Mouse (Mus musculus) right cerebral cortex, postnatal 25 days (tissue): ENCODE measurements around the gene Atrnl1.
"Not testable (repeated sequence)": the region's sequence is repeated elsewhere in the genome, so short reads cannot be mapped to it uniquely, and the experiment has no call there.

ENCODE experiments used
- DNase-seq: peaks from one replicate; pipeline ENCODE4 v3.0.0; 2022

Gene Atrnl1

DNA sequence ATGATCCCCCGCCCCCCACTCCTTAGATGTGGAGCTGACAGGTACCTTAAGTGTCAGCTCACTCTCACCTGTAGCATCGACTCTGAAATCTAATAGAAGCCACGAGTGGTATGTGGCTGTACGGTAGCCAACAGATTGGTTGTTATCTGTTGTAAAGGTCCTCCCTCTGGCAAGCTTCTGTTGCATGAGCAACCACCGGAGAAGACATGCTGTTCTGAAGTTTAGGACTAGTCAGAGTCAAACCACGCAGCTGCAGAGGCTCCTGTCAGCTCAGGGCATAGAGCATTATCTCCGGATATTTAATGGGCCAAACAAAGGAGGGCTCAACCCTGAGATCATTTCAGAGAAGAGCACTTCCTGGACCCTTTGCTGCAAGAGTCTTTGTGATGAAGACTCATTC, 222.2 kb downstream of the Atrnl1 start:
- DNase-seq = no peak

DNA sequence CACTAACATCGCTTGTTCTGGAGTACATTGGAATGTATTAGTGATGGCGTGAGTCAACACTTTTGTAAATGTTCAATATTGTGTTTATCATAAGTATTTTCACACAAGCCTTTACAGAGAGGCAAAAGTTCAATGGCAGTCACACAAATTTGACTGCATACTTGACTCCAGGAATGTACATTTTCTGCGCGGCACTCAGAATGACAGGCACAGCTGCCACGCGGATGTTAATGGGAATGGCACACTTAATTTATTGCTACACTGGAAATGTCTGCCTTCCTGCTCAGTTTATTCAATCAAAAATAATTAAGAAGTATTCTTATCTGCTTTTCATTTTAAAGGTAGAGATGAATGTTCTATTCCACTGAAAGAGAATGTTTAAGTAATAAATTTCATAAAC, 227.0 kb downstream of the Atrnl1 start:
- no peak for DNase-seq

DNA sequence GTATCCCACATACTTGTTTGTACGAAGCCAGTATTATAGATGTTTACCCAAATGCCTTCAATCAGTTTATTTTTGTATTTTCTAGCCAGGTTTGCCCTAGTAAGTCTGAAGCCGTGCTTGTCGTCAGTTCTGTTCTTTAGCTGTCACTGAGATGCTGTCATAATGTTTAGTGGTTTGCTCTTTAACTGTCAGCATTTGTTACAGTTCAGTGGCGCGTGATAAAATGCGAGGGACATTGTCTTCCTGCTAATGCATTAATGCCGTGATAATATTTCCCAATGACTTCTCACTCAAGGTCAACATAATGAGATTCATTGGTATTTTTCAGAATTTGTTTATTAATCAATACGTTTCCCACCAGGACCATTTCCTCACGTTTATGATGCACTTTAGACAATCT, 227.7 kb downstream of the Atrnl1 start:
- DNase-seq = no peak

- DNase-seq = no peak
Measured at GRCm38 (mm10) chr19:57849915-57850314, 239.1 kb downstream of the Atrnl1 start.

GRCm38 (mm10) chr19:57868350-57868749, 257.5 kb downstream of the Atrnl1 start:
- no peak for DNase-seq

GRCm38 (mm10) chr19:57870871-57871270, 260.0 kb downstream of the Atrnl1 start:
- no peak for DNase-seq

GRCm38 (mm10) chr19:57876057-57876456, 265.2 kb downstream of the Atrnl1 start:
- no peak for DNase-seq

DNA sequence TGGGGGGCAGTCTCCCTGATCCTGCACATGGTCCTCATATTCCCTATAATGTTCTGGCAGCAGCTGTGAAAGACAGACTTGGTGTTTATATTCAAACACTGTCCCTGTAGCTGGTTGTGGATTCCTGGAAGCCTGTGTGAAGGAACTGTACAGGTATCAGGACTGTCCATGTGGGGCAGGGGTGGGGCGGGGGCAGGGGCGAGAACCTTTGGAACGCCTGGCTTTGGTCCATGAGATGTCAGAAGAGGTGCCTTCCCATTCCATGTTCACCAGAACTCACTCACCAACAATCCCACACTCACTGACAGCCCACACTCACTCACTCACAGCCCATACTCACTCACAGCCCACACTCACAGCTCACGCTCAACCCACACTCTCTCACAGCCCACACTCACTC, 266.5 kb downstream of the Atrnl1 start:
- no peak for DNase-seq

DNA sequence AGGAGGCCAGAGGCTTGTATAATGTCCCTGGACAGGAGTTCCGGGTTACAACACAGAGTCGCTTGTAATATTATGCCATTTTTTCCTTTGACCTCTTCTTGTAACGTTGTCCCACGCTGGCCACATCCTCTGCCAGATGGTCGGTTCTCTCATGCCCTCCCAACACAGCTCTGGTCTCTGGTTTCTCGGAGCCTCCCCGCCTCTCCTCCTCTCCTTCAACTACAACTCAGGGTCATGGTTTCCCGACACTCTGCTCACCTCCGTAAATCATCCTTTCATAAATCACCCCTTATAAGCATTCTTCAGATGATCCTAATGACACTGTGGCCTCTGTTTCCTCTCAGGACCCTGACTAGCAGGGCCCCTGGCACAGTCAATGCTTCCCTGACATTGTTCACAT, 267.7 kb downstream of the Atrnl1 start:
- DNase-seq = no peak

DNA sequence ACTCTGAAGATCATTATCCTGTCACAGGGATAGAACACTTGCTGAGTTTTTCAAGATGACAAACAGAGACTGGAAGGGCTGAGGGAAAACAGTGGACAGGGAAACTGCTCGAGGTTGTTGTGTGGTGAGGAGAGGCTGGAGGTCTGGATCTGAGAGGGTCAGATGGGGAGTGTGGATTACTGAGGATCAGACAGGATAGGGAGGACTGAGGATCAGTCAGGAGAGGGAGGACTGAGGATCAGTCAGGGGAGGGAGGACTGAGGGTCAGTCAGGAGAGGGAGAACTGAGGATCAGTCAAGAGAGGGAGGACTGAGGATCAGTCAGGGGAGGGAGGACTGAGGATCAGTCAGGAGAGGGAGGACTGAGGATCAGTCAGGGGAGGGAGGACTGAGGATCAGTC, 269.0 kb downstream of the Atrnl1 start:
- DNase-seq = not testable (repeated sequence)

- no peak for DNase-seq
Measured at GRCm38 (mm10) chr19:57881927-57882326, 271.1 kb downstream of the Atrnl1 start.

DNA sequence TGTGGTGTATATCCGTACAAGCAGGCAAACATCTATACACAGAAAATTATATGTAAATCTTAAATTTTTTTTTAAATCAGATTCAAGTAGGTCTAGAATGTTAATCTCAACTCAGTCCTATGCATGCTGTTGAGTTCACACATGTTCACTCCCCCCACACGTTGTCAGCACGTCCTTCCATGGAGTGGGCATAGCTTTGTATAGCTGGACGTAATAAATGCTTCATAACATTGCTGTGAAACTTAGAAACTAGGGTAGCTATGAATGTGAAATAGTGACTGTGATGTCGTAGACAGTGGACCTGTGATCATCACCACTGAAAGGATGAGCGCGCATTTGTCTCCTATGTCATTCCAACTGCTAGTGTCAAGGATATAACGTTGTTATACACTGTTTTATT, 278.0 kb downstream of the Atrnl1 start:
- no peak for DNase-seq

DNA sequence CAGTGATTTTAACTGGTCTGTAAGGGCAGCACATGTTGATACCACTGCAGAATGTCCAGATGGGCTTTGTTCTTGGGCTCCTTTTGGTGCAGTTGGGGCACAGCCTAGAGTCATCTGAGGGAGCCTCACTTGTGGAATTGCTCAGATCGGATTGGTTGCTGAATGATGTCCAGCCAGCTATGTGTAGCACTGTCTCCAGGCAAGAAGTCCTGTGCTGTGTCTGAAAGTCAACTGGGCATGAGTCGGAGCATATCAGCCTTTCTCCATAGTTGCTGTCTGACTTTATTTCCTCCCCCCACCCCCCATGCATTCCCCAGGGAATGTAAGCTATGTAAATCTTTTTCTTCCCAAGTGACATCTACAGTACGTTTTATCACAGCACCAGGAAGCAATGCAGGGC, 278.9 kb downstream of the Atrnl1 start:
- DNase-seq = no peak

GRCm38 (mm10) chr19:57890954-57891353, 280.1 kb downstream of the Atrnl1 start:
- DNase-seq = no peak

DNA sequence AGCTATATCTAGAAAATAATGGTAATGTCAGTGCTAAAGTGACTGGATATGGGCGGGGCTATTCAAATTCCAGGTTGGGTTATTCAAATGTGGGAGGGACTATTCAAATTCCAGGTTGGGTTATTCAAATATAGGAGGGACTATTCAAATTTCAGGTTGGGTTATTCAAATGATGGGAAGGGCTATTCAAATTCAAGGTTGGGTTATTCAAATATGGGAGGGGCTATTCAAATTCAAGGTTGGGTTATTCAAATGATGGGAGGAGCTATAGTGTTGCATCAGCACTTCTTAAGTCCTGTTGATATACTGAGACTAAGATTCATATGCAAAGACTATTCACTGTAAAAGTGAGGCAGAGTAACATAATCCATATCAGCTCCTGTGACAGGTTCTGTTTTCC, 283.4 kb downstream of the Atrnl1 start:
- no peak for DNase-seq

GRCm38 (mm10) chr19:57900037-57900436, 289.2 kb downstream of the Atrnl1 start:
- DNase-seq = no peak

DNA sequence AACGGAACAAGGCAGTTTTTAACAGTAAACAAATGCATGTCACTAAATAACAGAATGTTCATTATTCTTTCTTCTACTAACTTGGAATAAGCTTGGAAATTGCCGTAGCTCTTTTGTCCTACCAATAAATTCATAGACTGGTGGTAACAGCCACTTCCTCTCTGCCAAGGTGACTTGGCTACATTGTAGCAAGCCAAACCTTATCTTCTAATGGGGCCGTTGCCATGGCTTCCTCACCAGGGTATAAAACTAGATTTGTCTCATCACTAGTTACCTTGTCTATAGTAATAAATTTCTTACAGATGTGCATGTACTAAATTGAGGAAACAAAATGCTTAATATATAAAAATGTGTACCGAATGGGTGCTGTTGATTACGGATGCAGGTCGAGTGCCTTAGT, 298.6 kb downstream of the Atrnl1 start:
- DNase-seq = no peak

GRCm38 (mm10) chr19:57910650-57911049, 299.8 kb downstream of the Atrnl1 start:
- no peak for DNase-seq

DNA sequence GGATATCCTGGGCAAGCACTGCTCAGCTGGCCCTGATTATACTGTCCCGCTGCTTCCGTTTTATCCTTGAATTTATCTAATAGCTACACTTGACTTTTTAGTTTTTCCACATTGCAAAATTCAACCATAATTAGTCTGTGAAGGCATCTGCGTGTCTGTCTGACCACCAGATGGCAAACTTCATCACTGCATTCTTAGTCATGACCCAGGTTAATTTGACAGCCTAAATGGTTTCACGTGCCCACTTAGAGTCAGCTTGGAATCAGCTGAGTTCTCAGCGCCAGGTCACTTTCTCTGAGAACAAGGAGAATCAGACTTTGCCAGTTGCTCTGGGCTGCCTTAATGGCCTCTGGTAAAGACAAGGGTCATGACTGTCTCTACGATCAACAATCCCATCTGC, 305.5 kb downstream of the Atrnl1 start:
- no peak for DNase-seq

DNA sequence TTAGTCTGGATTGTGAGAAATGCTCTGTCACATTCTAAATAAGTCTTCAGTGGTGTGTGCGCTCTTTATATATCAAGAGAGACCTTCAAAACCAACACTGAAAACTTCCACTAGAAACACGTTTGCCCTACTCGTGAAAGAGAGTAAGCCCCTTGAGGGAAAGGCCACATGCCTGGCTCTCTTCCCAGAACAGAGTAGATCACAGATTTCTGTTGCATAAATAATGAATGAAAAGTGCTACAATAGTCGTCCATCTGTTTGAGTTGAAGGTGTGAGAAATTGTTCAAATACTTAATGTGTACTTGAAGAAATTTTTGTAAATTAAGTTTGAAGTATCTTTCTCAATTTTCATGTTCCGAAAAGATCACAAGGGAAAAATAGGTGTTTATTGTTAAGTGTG, 312.2 kb downstream of the Atrnl1 start:
- DNase-seq = no peak

GRCm38 (mm10) chr19:57924856-57925255, 314.0 kb downstream of the Atrnl1 start:
- DNase-seq = no peak

DNA sequence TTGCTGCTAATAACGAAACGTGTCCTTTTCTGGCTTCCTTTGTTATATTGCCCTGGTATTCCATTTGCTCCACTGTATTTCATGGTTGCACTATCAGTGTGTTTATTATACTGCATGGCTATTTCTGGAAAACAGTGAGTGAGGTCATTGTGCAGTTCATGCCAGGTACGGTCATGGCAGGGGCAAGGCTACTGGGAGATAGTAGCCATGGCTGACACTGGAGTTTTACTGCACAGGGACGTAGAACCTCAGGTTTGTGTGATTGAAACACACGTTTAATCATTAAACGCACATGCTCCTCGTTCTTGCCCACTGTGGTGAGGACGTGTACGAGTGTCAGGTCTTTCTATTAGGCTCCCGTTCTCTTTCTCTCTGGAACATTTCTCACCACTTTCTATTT, 314.8 kb downstream of the Atrnl1 start:
- DNase-seq = no peak

GRCm38 (mm10) chr19:57926164-57926860, 315.5 kb downstream of the Atrnl1 start:
- DNase-seq = no peak

DNA sequence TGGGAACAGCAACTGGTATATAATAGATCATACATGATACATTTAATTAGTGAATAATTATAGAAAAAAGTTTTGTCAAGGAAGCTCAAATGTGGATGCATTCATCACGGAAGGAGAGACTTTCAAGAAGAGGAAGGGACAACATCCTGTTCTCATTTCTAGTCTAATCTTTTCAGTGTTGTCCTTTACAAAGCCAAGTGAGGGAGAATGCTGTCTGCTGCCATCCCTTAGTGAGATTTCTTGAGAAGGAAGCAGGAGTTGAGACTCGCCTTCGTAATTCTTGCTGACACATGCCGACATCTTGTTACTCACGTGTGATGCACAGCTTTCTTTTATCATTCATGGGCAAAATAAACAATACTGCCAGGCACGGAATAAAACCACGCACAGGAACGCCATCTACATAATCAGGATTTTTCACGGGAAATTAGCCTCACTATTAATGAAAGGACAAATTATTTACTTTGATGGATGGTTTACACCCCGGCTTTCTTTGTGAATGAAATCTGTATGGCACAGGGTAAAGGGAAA, 316.2 kb downstream of the Atrnl1 start:
- DNase-seq = no peak
